Mouse (Mus musculus) hindlimb bud, embryonic 11.5 days (tissue): ENCODE data around the gene Phox2a.

Experiments
- DNase-seq: peaks from one replicate; pipeline ENCODE4 v3.0.0-alpha.2; 2012; ENCODE audit warnings: low read depth, low spot score; ENCODE audit errors: extremely low spot score

Gene Phox2a

DNA sequence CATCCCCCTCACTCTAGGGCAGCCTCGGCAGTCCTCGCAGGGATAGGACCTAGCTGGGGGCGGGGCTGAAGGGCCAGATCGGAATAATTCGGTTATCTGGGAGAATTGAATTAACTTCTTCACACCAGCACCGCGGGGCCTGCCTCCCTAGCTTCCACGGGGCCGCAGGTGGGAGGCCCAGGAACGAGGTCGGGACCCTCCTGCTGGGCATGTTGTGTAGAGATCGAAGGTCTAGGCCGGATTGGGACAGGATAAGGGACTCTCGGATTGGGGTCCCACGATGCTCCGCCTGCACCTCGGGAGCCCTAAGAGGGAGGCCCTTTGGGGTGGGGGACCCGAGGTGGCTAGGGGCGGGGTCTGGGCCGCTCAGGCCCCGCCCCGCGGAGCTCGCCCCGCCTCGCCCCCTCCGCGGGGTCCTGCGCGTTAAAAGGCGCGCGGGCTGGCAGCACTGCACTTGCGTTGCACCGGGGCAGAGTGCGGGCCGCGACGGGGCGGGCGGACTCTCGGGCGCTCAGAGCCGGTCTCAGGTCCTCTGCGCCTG lies at the start of gene Phox2a:
Gene Phox2a, plus strand, starts transcription at position 453 of the 541 bp plus-strand sequence.
- no peak for DNase-seq

- no peak for DNase-seq
Measured at GRCm38 (mm10) chr7:101770051-101770450, 48.1 kb upstream of the Phox2a start.

GRCm38 (mm10) chr7:101771604-101772003 lies 46.5 kb upstream of the Phox2a start:
- no peak for DNase-seq

DNA sequence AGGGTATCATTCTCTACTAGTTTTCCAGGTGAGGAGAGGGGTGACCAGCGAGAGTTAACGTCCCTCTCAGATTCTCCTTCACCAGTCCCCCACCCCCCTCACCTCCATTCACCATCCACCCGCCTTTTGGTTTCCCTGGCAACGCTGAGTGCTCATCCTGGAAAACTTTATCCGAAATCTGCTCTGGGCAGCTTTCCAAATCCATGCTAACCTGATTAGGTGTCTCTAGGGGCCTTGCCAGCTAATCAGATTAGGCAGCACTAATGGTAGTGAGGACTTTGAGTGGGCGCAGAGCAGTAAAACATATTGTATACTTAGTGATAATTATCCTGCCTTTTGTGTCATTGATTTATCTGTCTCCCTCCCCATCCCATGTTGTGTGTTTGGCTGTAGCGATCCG lies 45.4 kb upstream of the Phox2a start:
- DNase-seq = no peak

DNA sequence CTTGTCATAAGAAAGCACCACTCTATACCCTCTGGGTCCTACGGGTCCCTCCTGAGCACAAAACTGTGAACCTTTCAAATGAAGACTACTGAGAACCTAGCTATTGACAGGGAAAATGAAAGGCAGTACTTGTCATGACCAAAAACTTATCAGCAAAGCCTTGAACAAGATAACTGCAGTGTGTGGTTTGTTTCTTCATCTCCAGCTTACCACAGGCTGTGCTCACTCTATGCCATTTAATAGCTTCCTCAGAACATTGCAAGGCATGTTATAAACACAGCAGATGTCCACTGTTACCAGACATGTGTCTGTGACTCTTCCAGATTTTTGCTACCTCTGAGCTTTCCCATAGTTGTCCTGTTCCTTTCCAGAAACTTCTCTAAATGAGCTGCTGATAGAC lies 41.1 kb upstream of the Phox2a start:
- no peak for DNase-seq

DNA sequence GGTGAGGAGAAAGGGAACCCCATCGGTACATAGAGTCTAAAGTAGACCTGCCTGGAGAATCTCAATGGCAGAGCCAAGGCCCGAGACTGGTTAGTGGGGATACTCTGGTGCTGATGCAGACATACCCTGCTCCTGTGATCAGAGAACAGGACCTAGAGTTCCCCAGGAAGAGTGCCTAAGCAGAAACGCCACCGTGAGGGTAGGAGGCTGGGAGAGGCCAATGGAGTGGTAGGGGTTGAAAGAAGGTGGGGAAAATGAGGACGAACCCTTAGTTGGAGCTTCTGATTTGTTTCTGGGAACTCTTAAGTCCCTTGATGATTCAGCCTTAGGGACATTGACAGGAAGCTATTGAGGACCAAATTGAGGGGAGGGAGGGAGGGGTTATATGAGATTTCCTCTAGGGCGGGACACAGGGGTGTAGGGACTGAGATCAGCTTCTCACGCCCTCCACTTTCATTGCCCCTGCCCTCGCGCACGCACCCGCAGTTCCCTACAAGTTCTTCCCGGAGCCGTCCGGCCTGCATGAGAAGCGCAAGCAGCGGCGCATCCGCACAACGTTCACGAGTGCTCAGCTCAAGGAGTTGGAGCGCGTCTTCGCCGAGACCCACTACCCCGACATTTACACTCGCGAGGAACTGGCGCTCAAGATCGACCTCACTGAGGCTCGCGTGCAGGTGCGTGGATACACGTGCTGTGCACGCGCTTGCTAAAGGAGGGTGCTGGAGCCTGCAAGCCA lies 2.4 kb downstream of the Phox2a start:
- DNase-seq = no peak

GRCm38 (mm10) chr7:101821571-101822501 lies 3.7 kb downstream of the Phox2a start:
- DNase-seq = peak; percentile 86

DNA sequence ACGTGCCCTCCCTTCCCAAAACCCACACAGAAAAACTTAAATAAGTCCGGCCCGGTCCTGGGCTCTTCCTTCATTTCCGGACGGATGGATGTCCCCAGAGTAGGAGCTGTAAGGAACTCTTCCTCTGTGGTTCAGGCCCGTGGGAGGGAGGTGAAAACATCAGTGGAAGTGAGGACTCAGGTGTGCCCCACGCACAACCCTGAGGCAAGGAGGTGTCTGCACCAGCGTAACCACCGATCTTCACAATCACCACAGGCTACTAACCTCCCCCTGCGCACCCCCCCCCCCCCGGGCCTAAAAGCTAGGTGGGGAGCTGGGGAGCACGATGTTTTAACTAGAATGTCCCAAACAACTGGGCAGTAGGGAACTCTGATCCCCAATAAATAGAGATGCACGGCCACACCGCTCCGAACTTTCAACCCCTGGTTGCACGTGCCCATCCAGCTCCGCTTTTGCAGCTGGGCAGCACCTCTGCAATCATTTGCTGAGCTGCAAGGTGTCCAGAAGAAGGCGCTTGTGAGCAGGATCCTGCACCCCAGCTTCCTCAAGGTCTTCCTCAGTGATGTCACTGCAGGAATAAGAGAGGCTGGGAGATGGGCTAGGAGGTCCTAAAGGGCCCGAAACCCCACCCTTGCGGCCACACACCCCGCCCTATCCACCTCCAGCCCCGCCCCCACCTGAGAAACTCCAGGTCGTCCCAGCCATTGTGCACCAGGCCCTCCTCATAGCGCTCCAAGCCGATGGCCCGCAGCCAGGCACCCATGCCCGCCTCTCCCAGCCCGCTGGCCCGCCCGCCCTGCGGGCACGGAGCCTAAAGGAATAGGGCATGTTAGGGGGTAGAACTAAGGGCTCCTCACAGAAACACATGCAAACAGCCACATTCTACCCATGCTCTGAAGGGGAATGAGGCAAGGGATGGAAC lies 5.0 kb downstream of the Phox2a start:
- no peak for DNase-seq

DNA sequence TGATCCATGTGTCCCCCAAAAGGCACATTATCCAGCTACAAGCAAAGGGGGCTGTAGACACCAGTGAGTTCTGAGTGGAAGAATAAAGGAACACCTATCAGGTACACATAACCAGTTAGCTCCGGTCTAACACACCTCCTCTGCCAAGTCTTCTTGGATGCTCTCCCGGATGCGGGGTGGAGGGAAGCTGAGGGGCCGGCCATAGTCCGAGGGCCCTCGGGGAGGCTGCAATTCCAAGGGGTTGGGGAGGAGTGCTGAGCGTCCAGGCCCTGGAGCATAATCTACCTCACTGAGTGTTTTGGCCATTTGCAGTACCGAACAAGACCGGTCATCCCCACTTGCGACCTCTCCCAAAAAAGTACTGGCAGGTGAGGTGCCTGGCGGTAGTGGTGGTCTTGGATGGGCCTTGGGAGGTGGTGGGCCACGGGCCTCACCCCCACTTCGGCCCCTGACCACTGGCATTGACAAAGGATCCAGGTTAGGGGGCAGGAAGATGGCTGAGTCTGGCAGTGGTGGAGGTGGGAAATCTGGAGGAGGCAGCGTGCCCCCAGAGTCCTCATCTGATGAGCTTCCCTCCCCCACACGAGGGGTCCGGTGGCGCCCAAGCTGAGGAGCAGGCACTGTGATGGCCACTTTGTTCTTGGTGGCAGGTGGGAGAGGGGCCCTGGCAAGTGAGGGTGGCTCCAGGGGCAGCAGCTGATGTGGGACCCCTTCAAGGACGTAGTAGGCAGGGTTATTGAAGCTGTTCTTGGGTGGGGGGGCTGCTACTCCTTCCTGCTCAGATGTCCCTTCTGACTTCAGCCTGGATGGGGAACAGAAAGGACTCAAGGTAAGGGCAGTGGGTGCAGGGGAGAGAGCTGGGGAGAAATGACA lies 5.9 kb downstream of the Phox2a start:
- DNase-seq = no peak

DNA sequence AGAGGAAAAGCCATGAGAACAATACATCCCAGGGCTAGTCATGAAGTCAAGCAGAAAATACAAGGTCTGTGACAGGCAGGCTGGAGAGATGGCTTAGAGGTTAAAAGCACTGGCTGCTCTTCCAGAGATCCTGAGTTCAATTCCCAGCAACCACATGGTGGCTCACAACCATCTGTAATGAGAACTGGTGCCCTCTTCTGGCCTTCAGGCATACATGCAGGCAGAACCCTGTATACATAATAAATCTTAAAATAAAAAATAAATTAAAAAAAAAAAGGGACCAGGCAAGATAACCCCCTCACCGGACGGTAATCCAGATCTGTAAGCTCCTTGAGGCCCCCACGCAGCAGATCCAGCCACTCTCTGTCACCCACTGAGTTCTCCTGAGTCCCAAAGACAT lies 12.3 kb downstream of the Phox2a start:
- no peak for DNase-seq

GRCm38 (mm10) chr7:101831437-101831836 lies 13.3 kb downstream of the Phox2a start:
- no peak for DNase-seq

DNA sequence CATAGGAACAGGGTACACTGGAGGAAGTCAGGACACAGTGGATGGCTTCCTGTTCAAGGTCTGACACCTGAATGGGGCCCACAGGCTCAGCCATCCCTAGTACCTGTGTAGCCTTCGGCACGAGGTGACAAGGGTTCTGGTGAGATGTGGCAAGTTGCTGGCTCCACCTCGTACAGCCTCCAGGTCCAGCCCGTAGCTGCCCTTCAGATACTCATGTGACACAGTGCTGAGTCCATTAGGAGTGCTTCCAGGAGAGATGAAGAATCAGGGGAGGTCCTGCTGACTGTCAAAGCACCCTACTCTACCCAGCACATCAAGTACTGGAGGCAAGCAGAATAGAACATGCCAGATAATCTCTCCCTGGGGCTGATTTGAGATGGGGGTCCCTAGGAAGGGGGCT lies 14.3 kb downstream of the Phox2a start:
- DNase-seq = no peak

GRCm38 (mm10) chr7:101833352-101833751 lies 15.2 kb downstream of the Phox2a start:
- no peak for DNase-seq

DNA sequence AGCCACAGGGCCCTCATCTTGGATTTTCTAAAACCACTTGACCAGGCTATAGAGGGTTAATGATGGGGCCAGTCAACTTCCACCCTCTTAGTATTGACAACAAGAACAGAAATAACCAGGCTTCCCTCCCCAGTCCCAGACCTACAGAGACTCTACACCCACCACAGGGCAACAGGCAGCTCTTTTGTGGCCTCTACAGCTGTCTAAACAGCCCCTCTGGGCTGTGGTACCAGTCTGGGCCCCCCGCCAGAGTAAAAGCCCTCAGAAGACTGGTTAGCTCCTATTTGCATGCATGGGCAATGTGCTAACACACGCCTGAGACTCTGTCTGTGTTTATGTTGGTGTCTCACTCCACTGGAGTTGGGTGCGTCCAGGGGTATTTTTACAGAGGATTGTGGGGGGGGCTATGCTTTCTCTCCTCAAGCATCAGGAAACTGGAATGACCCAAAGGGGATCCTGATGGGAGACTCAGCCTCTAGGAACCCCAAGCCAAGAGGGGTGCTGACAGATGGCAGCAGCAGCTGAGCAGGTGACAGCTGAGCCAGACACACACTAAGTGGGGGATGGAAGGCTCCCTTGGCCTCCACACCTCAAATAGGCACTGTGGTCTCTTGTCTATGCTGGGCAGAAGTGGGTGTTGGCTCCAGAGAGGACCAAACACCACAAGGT lies 15.9 kb downstream of the Phox2a start:
- DNase-seq = no peak

DNA sequence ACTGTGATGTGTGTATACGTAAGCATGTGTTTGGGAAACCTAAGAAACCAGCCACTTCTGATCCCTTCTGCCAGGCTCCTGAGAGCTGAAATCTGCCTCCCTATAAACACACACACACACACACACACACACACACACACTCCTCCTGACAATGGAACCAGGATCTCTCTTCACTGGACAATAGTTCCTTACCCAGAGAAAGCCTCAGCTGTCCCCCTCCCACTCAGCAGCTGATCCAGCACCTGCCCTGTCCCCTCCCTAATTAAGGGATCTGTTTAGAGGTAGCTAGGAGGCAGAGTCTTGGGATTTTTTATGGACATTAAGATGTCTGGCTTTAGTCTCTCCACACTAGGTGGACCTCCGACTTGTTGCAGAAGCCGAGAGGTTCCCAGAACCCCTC lies 16.8 kb downstream of the Phox2a start:
- no peak for DNase-seq

DNA sequence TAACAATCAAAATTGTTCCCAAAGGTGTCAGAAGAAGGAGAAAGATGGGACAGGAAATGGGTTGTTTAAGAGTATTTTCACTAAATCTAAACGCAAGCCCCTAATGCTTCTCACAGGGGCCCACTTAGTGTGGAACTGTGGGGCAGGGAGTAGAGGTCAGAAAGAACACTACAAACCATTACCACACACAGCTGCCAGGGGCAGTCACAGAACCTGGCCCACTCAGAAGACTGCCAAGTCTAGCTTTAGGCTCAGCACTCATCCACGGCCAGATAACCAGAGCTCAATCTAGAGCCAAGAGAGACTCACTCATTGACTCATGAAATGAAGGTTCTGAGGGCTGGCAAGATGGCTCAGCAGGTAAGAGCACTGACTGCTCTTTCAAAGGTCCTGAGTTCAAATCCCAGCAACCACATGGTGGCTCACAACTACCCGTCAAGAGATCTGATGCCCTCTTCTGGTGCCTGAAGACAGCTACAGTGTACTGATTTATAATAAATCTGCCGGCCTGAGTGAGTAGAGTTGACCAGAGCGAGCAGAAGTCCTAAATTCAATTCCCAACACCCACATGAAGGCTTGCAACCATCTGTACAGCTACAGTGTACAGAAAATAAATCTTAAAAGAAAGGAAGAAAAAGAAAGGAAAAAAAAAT lies 17.5 kb downstream of the Phox2a start:
- DNase-seq = no peak

DNA sequence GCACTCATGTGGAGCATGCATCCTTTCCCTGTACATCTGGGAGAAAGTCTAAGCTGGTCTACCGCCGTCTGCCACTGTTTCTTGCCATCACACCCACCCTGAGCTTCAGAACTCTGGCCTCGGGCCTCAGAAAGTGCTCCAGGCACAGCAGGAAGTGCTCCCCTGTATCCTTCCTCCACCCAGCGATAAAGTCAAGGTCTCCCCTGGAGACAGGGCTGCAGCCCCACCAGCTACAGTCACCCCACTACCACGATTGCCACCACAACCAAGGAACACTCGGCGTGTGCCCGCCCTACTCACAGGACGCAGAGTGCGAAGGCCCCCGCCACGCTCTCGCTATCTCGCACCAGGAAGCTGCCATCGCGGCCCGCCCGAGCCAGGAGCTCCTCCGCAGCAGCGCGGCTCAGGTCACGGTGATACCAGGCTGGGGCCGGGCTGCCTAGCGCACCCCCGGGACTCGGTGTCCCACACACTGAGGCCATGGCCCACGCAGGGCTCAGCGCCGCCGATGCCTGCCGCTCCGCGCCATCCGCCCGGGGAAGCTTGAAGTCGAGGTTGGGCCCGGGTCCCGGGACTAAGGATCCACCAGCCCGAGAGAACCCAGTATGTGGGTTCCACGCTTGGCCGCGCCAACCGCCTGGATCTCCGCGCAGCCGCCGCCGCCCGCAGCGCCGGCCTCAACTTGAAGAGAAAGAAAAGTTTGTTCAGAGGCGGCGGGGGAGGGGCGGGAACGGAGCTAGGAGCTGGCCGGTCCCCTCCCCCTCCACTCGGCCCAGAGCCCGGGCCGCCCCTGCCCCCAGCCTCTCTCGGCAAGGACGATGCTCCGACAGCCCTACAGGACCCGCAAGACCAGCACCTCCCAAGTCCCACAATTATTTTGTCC lies 18.4 kb downstream of the Phox2a start:
- no peak for DNase-seq

- no peak for DNase-seq
Measured at GRCm38 (mm10) chr7:101837154-101837605, 19.1 kb downstream of the Phox2a start.
